Mouse (Mus musculus) forebrain, embryonic 16.5 days (tissue): ENCODE measurements at regions not wholly inside any gene's neighbourhood (a gene's known extent, or its start where the extent isn't known, plus 50 kb on each side); places are given as distances from the start of the nearest gene placed in this dataset.

Experiments used
- ATAC-seq: fragments of 200-750 bp; cut with Nextera tagmentation; 2 replicates; pipeline ENCODE4 v1.8.0; 2017; ENCODE audit warnings: mild to moderate bottlenecking, moderate library complexity
- H3K27ac ChIP-seq: fragments of 300-500 bp; sonication (generic); 2 replicates; pipeline ENCODE4 v1.5.1; 2014; ENCODE audit warnings: low read length, control low read depth
- H3K27me3 ChIP-seq: fragments of 300-500 bp; sonication (generic); replicated peaks from 2 replicates; pipeline ENCODE4 v1.6.1; 2014; ENCODE audit warnings: low read length; ENCODE audit not compliant: control insufficient read depth, insufficient read depth
- H3K36me3 ChIP-seq: fragments of 300-500 bp; sonication (generic); 2 replicates; pipeline ENCODE4 v1.6.1; 2014; ENCODE audit not compliant: control insufficient read depth, insufficient read depth
- H3K4me1 ChIP-seq: fragments of 300-500 bp; sonication (generic); replicated peaks from 2 replicates; pipeline ENCODE4 v1.6.1; 2014; ENCODE audit warnings: low read length; ENCODE audit not compliant: control insufficient read depth, insufficient read depth
- H3K4me2 ChIP-seq: fragments of 300-500 bp; sonication (generic); 2 replicates; pipeline ENCODE4 v1.6.1; 2014; ENCODE audit warnings: mild to moderate bottlenecking, low read length, control low read depth
- H3K4me3 ChIP-seq: fragments of 300-500 bp; sonication (generic); replicated peaks from 2 replicates; pipeline ENCODE4 v1.5.1; 2014; ENCODE audit warnings: mild to moderate bottlenecking, low read length, control low read depth
- H3K9ac ChIP-seq: fragments of 300-500 bp; sonication (generic); replicated peaks from 2 replicates; pipeline ENCODE4 v1.6.1; 2014; ENCODE audit warnings: low read depth, low read length, control low read depth
- H3K9me3 ChIP-seq: fragments of 300-500 bp; sonication (generic); 2 replicates; pipeline ENCODE4 v1.6.1; 2016; ENCODE audit warnings: low read length; ENCODE audit not compliant: control insufficient read depth
- WGBS: fragments of 180-500 bp; shearing (Covaris S2); extraction: QIAGEN DNeasy Blood & Tissue Kit; methylation state at CpG from one replicate; pipeline ENCODE4 v1.1.7; 2014; 5-methylcytosine and 5-hydroxymethylcytosine counted together

- H3K4me3 ChIP-seq: peak overlapping the region; percentile 20
- H3K27me3 ChIP-seq: no peaks in the 10 kb centered on the region
- peak overlapping the region; percentile 98 for H3K27ac ChIP-seq
- no peaks in the 10 kb centered on the region for H3K9me3 ChIP-seq
- no peaks in the 10 kb centered on the region for H3K36me3 ChIP-seq
- H3K4me1 ChIP-seq: peaks cover 41% of the 10 kb centered on the region
- WGBS: 13% methylated on average over 12 of the region's 12 CpGs
- peak overlapping the region; percentile 51 for H3K4me2 ChIP-seq
- peak; percentile 77 for ATAC-seq
- peak overlapping the region; percentile 59 for H3K9ac ChIP-seq
Measured at GRCm38 (mm10) chrX:11494246-11494630, 166.6 kb downstream of the H2al1j start.

DNA sequence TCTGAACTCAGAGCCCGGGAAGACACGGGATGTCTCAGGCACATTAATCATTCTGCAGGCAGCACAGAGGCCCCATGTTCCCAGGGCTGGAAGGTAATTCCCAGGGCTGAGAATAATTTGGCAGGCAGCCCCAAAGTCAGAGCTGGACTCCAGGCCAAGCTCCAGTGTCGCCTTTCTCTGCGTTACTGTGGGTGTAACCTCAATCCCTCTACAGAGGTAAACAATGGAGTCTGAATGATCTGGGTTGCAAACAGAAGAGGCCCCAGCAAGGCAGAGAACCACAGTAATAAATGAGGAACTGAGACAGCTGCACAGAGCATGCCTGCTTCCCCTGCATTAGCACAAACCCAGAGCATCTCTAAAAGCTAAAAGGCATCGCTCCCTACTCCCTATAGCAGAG is 184.8 kb downstream of the H2al1j start:
- H3K4me2 ChIP-seq: no peak overlapping the region
- ATAC-seq: no peak
- 37% methylated on average over 5 of the region's 5 CpGs for WGBS

GRCm38 (mm10) chrX:11512928-11513327 is 185.3 kb downstream of the H2al1j start:
- Histone ChIP-seq H3K4me1 (no peaks in the 10 kb centered on the region), H3K9ac (no peak overlapping the region), H3K4me3 (no peak overlapping the region), H3K27ac (no peak overlapping the region), H3K36me3 (no peaks in the 10 kb centered on the region), H3K27me3 (no peaks in the 10 kb centered on the region), H3K9me3 (no peaks in the 10 kb centered on the region), H3K4me2 (no peak overlapping the region)
- WGBS: 59% methylated on average over 4 of the region's 4 CpGs
- ATAC-seq: no peak

More for the DNA sequence above, 184.8 kb downstream of the H2al1j start:
- no peak overlapping the region for H3K27ac ChIP-seq
- H3K36me3 ChIP-seq: no peaks in the 10 kb centered on the region
- H3K27me3 ChIP-seq: no peaks in the 10 kb centered on the region
- no peak overlapping the region for H3K9ac ChIP-seq
- H3K4me1 ChIP-seq: no peaks in the 10 kb centered on the region
- H3K4me3 ChIP-seq: no peak overlapping the region
- H3K9me3 ChIP-seq: no peaks in the 10 kb centered on the region

GRCm38 (mm10) chrX:11523791-11524190 is 196.2 kb downstream of the H2al1j start:
- no peak overlapping the region for H3K27ac ChIP-seq
- H3K9me3 ChIP-seq: no peaks in the 10 kb centered on the region
- no peak overlapping the region for H3K9ac ChIP-seq
- no peak for ATAC-seq
- H3K27me3 ChIP-seq: no peaks in the 10 kb centered on the region; the same call in 1 of the 2 replicates
- WGBS: 37% methylated on average over 4 of the region's 4 CpGs
- H3K4me2 ChIP-seq: no peak overlapping the region
- no peaks in the 10 kb centered on the region for H3K36me3 ChIP-seq
- H3K4me3 ChIP-seq: no peak overlapping the region
- H3K4me1 ChIP-seq: no peaks in the 10 kb centered on the region

DNA sequence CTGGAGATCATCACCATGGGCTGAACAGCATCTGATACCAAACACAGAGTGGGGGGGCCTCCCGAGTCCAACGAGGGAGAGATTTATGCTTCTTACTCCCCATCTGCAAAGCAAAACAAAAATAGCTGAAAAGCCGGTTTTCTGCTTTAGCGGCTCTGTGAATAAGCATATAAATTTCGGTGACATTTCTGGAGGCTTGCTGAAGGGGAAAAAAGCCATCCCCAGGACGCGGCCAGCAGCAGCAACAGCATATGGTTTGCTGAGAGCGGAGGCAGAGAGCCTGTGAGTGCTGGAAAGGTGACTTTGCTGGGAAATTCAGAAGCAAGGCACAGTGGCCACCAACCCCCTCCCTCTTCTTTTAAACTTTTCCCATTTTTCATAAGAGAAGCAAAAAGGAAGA is 197.7 kb downstream of the H2al1j start:
- 72% methylated on average over 8 of the region's 8 CpGs for WGBS
- H3K4me2 ChIP-seq: no peak overlapping the region
- no peak overlapping the region for H3K27ac ChIP-seq
- H3K9ac ChIP-seq: no peak overlapping the region
- ATAC-seq: no peak
- no peaks in the 10 kb centered on the region; the same call in 1 of the 2 replicates for H3K27me3 ChIP-seq
- no peaks in the 10 kb centered on the region for H3K36me3 ChIP-seq
- H3K9me3 ChIP-seq: no peaks in the 10 kb centered on the region
- no peak overlapping the region for H3K4me3 ChIP-seq
- H3K4me1 ChIP-seq: no peaks in the 10 kb centered on the region

GRCm38 (mm10) chrX:11528589-11528988 is 201.0 kb downstream of the H2al1j start:
- WGBS: 56% methylated on average over 5 of the region's 5 CpGs
- H3K4me2 ChIP-seq: no peak overlapping the region
- ATAC-seq: no peak

GRCm38 (mm10) chrX:11529221-11529620 is 201.6 kb downstream of the H2al1j start:
- H3K27ac ChIP-seq: no peak overlapping the region
- H3K27me3 ChIP-seq: no peaks in the 10 kb centered on the region; the same call in 1 of the 2 replicates
- 0 out of 2 replicates have a peak, but pooled peaks cover 3% of the 10 kb centered on the region for H3K4me1 ChIP-seq
- H3K4me3 ChIP-seq: no peak overlapping the region
- no peak overlapping the region for H3K9ac ChIP-seq
- no peak for ATAC-seq
- no peak overlapping the region for H3K4me2 ChIP-seq
- H3K36me3 ChIP-seq: no peaks in the 10 kb centered on the region
- 66% methylated on average over 3 of the region's 3 CpGs for WGBS
- no peaks in the 10 kb centered on the region for H3K9me3 ChIP-seq

More at GRCm38 (mm10) chrX:11528589-11528988, 201.0 kb downstream of the H2al1j start:
- H3K9ac ChIP-seq: no peak overlapping the region
- H3K4me1 ChIP-seq: no peaks in the 10 kb centered on the region
- H3K4me3 ChIP-seq: no peak overlapping the region
- H3K27ac ChIP-seq: no peak overlapping the region
- no peaks in the 10 kb centered on the region; the same call in 1 of the 2 replicates for H3K27me3 ChIP-seq
- no peaks in the 10 kb centered on the region for H3K9me3 ChIP-seq
- H3K36me3 ChIP-seq: no peaks in the 10 kb centered on the region

DNA sequence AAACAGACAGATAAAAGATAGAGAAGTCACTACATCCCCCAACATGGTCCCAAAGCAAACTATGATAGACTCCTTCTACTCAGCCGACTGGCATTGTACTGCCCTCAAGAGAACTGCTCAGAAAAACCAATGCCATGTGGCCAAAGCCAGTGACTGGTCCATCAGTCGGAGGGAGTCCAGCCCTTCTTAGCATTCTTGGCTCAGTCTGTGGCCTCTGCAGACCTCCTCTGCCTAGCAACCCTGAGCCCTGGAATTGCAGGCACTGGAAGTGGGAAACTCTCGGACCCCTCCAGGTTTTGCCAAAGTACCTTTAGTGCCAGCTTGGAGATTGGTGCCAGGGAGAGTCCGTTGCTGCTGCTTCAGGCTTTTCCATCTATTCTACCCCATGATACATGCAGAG is 205.2 kb downstream of the H2al1j start:
- no peak overlapping the region for H3K4me3 ChIP-seq
- no peak for ATAC-seq
- H3K4me2 ChIP-seq: no peak overlapping the region
- 0 out of 2 replicates have a peak, but pooled peaks cover 3% of the 10 kb centered on the region for H3K4me1 ChIP-seq
- H3K9me3 ChIP-seq: no peaks in the 10 kb centered on the region
- H3K36me3 ChIP-seq: no peaks in the 10 kb centered on the region
- H3K27me3 ChIP-seq: no peaks in the 10 kb centered on the region
- WGBS: 50% methylated on average over 4 of the region's 4 CpGs
- no peak overlapping the region for H3K9ac ChIP-seq
- H3K27ac ChIP-seq: no peak overlapping the region

DNA sequence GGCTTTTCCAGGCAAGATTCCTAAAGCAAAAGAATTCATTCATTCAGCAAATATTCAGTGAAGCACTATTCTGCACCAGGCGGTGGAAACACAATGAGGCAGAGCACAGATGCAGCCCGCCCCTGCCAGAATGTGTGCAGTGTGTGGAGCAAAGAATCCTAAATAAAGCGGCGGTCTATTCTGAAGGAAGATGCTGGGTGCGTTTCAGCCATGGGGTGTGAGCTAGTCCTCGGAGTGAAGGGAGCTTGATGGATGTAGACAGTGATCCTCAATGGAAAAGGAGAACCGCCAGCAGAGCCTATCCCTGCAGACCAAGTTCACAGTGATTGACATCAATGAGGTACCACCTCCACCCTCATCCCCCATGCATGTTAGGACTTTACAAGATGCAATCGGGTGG is 206.2 kb downstream of the H2al1j start:
- 37% methylated on average over 8 of the region's 8 CpGs for WGBS
- H3K36me3 ChIP-seq: no peaks in the 10 kb centered on the region
- no peak overlapping the region for H3K4me2 ChIP-seq
- no peaks in the 10 kb centered on the region for H3K9me3 ChIP-seq
- no peak overlapping the region for H3K4me3 ChIP-seq
- H3K9ac ChIP-seq: no peak overlapping the region
- 0 out of 2 replicates have a peak, but pooled peaks cover 3% of the 10 kb centered on the region for H3K4me1 ChIP-seq
- H3K27me3 ChIP-seq: no peaks in the 10 kb centered on the region
- H3K27ac ChIP-seq: no peak overlapping the region
- peak; percentile 92 for ATAC-seq

DNA sequence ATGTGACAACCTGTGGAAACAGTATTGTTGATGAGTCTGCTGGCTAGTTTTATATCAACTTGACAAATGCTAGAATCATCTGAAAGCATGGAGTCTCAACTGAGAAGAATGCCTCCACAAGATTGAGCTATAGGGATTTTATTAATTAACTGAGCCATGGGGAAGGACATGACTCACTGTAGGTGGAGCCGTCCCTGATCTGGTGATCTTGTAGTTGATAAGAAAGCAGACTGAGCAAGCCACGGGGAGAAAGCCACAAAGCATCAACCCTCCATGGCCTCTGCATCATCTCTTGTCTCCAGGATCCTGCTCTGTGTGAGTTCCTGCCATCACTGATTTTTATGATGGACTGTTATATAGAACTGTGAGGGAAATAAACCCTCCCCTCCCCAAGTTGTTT is 213.4 kb downstream of the H2al1j start:
- H3K4me2 ChIP-seq: no peak overlapping the region
- no peaks in the 10 kb centered on the region for H3K36me3 ChIP-seq
- H3K4me1 ChIP-seq: no peaks in the 10 kb centered on the region; the same call in 1 of the 2 replicates
- H3K9ac ChIP-seq: no peak overlapping the region
- H3K27me3 ChIP-seq: no peaks in the 10 kb centered on the region
- no peak overlapping the region for H3K27ac ChIP-seq
- H3K9me3 ChIP-seq: no peaks in the 10 kb centered on the region
- no peak overlapping the region for H3K4me3 ChIP-seq
- 91% methylated on average over 2 of the region's 2 CpGs for WGBS
- ATAC-seq: no peak
